Mouse (Mus musculus) lung, postnatal 14 days (tissue): ENCODE measurements around the gene Ucma.
"Not testable (repeated sequence)": the region's sequence is repeated elsewhere in the genome, so short reads cannot be mapped to it uniquely, and the experiment has no call there.

Experiments used
- DNase-seq: peaks from one replicate; pipeline ENCODE4 v3.0.0; 2021

Ucma gene

DNA sequence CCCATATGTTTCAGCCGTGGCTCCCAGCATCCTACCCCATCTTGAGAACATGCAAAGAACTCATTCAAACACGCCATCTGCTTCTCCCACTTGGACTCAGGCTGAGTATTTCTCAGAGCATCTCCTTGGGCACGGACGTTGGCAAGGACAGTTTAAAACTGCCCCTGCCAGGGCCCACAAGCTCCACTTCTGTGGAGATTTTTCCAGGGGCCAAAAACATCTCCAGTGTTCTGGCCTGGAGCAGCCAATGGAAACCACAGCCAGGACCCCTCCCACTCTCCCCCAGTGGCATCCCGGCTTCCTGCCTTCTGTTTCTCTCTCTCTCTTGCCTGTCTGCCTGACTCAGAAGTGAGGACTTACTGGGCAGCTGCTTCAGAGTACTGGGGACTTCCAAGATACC, at the start of gene Ucma:
Gene Ucma (plus strand): TSS at position 316 of the 400 bp plus-strand sequence.
- no peak for DNase-seq

DNA sequence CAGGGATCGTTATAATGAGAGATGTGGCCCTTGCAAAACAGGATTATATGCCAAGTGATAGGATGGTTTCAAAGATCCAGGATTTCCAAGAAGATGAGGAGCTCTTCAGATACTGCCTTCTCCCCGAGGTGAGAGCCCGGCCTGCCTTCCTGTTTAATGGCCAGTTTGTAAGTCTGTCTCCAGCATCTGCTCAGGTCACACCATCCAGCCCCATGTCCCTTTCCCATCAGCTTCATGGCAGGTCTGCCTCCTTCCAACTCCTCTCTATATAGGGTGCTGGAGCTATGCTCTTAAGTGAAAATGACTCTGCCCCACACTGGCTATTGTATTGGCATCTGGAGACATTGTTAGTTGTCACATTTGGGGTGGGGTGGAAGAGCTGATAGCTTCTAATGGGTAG, 48.5 kb upstream of the Ucma start:
- no peak for DNase-seq

DNA sequence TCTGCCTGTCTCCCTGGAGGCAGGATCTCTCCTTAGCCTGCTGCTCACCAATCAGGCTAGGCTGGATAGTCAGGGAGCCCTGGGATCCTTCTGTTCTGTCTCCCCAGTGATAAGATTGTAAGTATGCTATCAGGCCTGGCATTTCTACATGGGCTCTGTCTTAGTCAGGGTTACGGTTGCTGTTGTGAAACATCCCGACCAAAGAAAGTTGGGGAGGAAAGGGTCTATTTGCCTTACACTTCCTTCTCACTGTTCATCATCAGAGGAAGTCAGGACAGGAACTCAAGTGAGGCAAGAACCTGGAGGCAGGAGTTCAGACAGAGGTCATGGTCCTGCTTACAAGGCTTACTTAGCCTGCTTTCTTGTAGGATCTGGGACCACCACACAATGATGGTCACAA, 46.7 kb upstream of the Ucma start:
- DNase-seq = no peak

DNA sequence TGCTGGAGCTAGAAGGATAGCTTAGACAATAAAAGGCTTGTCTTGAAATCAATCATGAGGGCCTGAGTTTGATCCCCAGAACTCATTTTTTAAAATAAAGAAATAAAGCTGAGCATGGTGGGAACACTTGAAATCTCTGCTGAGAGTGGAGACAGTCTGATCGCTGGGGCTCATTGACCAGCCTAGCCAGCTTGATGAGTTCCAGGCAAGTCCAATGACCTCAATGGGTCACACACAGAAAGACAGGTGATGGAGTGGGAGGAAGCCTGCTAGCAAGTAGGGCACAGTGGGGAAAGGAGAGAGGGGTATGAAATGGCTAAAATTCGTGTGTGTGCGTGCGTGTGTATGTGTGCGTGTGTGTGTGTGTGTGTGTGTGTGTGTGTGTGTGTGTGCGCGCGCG, 41.4 kb upstream of the Ucma start:
- DNase-seq = no peak

DNA sequence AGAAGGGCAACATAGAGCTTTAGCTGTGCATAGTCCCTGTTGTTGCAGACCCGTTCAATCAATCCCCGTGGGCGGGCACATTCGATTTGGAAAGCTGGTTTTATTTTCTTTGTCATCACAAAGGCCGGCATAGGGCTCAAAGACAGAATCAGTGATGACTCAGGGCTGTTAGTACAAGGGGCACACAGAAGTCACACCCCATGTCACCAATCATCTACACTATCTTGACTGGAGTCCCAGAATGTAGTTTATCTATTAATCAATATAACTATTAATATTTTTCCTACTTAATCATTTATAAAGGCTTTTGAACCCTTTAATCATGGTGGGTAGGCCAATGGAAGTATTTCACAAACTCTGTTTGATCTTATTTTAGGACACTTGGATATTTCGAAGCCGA, 38.0 kb upstream of the Ucma start:
- no peak for DNase-seq

DNA sequence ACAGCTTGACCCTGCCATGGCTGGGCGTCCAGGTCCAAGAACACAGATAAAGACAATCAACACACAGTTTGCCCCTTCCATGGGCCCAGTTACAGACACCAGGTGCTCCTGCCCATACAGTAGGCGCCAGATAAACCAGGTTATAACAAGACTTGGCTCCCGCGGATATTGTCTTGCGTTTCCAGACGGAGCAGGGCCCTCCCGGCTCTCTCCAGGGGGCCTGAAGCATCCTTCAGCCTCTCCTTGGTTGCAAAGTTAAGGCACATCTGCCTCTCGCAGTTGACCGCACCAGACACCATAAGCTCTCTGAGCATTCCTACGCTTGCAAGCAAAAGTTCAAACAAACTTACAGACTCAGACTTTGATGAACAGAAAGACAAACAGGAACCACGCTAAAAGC, 35.1 kb upstream of the Ucma start:
- DNase-seq = no peak

DNA sequence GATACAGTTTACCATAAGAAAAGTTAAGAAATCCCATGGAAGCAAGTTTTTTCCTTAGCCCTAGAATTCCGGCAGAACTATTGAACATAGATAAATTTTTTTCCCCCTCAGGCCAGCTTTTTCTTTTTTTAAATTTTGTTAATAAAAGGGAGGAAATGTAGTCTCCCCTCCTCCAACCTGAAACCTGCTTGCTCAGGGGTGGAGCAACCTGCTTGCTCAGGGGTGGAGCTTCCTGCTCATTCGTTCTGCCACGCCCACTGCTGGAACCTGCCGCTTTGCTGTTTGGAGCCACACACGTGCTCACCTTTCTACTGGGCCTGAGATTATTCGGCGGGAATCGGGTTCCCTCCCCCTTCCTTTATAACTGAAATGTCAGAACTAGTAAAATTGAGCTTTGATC, 26.2 kb upstream of the Ucma start:
- not testable (repeated sequence) for DNase-seq

DNA sequence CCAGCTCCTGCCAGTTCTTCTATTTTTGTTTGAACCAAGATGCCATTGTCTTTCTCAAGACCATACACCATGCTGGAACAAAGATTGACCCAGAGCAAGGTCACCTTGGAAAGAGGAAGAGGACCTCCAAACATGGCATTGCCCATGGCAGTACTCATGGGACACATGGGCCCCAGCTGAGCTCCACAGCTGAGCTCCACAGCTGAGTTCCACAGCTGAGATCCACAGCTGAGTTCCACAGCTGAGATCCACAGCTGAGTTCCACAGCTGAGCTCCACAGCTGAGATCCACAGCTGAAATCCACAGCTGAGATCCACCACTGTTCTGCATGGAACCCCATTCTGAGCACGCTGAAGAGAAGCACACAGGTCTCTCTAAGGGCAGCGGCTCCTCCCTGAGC, 24.9 kb upstream of the Ucma start:
- no peak for DNase-seq

DNA sequence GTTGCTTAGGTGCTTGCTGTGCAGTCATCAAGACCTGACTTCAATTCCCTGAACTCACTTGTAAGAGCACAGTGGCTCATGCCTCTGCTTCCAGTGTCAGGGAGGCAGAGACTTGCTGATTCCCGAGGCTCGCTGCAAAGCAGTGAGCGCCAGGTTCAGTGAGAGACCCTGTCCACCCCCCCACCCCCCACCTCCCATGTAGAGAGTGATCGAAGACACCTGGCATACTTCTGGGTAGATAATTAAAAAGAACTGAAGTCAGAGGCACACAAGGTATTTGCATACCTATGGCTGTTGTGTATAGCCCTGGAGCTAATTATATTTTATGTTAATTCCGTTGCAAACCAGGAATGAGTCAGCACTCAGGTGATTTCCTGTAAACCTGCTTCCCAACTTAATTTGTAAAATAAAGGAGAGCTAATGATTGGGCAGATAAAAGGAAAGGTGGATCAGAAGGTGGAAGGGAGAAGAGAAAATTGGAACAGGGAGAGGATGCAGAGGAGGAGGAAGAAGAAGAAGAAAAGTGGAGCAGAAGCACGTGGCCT, 21.6 kb upstream of the Ucma start:
- no peak for DNase-seq

DNA sequence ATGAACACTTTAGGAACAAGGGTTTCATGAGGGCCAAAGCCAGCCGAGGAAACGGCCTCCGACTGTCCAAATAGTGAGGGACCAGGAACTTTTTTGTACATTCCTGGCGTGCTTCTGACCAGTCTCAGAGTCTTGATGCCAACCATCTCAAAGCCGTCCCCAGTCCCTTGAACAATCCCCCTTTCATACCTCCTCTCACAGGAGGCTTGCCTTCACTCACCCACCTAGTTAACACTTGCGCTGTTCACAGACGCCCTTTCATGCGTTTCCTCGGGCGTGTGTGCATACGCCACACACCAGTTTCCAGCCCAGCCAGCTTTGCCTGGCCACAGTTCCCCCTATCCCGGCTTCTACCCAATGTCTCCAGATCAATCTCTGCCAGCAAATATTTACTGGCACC, 17.9 kb upstream of the Ucma start:
- no peak for DNase-seq

DNA sequence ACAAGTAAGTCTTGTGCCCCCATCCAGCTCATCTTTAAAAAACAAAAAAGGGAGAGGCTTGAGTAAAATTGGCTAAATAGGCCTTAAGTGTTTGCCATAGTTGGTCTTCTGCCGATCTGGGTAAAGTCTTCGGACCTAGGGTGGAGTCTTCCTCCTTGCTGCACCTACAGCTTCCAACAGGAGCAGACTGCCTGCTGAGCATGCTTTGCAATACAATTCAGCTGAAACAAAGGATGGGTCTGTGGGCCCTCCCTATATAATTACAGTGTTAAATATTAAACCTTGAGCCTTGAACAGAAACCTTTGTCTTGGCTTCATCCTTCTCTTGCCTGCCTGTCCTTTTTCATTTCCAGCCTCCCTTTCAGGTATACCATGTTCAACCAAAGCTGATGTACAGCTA, 8.1 kb upstream of the Ucma start:
- DNase-seq = no peak

DNA sequence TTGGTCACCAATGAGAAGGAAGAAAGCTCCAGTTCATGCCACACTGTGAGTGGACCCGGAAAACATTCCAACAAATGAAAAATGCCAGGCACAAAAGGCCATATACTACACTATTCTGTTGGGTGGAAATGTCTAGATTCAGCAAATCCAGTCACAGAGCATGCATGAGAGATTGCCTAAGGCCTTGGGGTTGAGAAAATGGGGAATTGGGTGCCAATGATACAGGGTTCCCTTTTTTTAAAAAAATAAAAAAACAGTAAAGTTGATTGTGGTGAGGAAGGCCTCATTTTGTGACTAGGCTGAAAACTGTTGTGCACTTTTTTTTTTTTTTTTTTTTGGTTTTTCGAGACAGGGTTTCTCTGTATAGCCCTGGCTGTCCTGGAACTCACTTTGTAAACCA, 6.8 kb upstream of the Ucma start:
- no peak for DNase-seq

DNA sequence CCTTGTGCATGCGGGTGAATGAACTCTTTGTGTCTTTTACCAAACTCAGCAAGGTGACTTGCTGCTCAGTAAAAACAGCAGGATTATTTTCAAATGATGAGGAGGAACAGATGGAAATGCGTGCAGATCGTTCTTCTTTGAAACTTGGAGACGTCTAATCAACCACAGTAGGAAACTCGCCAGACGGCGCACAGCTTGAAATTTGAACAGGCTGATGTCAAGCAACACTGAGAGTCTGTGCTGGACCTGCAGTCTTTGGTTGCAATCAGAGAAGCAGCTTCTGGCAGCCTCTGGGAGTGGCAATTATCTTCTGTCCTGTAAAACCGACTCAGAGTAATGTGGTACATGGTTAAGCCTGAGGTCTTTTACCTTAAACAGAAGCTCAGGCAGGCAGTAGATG, 2.2 kb downstream of the Ucma start:
- no peak for DNase-seq

DNA sequence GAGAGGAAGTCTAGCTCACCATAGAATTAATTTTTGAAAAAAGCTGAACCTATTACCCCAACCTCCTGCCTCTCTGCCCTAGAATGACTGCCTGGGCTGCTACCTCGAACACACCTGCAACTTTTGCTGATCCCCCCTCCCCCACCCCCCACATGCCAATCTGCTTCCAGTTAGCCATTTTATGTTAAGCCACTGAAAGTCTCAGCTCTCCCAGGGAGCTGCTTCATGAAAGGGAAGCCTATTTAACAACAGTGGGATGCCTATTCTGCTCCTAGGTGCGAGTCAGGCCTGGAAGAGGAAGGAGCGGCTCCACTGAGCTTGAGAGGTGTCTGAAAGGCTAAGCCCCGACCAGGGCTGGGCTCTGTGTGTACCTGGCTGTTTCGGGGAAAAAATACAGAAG, 8.1 kb downstream of the Ucma start:
- DNase-seq = no peak

DNA sequence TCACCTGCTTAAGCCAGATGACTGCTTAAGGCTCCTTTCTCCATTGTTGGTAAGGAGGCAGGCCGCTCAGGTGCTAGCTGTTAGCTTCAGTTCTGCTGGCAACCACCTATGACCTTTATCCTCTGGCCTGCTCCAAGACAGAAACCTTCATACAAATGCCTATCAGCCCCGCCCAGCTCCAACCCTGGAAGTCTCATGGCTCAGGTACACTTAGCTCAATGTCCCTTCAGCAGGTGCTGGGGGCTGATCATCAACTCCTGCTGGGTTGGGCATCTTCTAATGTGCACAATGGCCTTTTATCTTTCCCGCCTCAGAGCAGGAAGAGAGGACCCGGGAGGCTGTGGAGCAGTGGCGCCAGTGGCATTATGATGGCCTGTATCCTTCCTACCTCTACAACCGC, 9.1 kb downstream of the Ucma start:
- no peak for DNase-seq

DNA sequence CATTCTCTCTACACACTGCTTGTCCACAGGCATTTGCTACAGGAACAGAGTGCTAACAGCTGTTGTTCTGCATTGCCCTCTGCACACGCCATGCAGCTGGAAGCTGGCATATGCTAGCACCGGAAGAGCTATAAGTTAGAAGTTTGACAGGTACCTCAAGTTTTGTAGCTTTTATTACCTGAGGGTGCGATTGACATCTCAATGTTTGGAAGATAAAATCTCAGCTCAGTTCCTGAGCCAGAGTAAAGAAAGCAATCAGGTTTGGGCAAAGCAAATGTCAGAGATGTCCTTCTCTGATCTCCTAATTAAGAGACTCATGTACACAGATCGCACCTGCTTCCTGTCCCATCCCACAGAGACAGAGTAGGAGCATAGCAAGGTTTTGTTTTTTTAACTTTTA, 10.9 kb downstream of the Ucma start:
- no peak for DNase-seq

DNA sequence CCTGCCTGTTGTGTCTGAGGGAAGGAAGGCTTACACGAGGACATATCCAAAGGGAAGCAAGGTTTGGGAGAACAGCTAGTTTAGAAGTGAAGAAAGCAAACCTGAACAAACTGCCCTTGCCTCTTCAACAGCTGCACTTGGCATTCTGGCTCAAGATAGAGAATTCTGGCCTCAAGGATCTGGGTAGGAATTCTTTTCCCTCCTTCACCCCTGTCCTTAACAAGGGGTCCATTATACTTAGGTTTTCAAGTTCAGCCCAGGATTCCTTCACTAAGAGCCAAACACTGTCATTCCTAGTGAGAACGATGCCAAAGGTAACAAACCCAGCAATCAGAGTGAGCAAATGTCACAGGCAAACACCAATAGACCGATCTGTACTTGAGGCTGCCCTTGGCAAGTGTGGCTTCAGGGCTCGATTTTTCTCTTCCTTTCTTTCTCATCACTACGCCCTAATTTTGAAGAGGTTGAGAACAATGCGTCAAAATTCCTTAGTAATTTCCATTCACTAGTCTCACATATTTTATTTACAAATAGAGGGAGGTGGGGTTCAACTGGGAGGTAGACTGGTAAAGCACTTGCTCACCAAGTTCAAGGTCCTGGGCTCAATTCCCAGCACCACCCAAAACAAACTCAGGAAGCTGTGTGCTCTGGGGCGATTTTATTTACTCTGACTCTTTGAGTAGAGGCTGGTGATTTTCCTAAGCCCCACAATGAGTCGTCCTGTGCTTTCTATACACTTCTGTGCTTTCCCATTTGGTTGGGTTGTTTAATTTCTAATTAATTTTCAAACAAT, 11.7 kb downstream of the Ucma start:
- no peak for DNase-seq

DNA sequence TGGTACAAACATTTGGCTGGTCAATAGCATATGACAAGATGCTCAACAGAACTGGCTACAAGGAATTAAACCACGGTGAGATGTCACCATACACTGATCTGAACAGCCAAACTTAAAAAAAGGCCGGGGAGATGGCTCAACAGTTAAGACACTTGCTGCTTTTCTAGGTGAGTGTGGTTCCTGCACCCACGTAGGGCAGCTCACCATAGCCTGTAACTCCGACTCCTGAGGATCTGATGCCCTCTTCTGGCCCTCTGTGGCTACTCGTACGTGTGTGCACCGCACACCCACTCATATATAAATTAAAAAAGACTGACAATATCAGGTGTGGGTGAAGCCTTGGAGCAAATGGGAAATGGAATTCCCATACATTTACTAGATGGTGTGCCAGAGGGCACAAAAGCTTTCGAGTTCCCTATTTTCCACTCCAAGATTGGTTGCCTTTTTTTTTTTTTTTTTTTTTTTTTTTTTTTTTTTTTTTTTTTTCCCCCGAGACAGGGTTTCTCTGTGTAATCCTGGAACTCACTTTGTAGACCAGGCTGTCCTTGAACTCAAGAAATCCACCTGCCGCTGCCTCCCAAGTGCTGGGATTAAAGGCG, 13.0 kb downstream of the Ucma start:
- DNase-seq = peak; percentile 9

DNA sequence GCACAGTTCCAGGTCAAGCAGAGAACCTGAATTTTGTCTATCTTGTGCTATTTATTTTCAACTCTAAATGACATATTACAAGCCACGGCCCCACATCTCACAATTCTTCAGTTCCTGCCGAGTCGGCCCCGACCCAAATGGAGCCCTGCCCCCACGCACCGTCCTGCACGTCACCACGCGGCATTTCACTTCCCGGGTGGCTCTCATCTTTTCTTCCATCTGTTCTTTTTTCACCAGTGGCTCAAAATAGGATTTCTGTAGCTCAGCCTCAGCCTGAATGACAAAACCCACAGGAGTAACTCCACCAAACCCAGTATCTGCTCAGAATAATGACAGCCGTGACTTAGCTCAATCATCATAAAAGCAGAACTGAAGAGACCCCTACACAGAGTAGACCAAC, 17.7 kb downstream of the Ucma start:
- no peak for DNase-seq

DNA sequence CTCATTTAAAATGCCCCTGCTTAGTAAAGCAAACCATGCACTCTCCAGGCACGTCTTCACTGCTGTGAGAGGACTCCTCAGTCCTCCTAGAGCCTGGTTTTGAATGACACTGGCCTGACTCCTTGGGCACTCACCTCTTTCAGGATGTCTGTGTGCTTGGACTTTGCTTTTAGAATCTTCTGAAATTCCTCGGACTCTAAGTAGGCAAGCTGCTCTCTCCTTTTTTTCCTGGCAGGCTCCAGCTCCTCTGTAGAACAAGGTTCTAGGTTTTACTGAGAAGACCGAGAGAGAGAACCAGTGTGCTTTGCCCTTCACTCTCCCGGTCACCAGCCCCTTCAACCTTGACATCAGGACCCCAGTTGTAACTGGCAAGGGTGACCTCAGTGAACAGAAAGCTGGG, 18.5 kb downstream of the Ucma start:
- DNase-seq = no peak

DNA sequence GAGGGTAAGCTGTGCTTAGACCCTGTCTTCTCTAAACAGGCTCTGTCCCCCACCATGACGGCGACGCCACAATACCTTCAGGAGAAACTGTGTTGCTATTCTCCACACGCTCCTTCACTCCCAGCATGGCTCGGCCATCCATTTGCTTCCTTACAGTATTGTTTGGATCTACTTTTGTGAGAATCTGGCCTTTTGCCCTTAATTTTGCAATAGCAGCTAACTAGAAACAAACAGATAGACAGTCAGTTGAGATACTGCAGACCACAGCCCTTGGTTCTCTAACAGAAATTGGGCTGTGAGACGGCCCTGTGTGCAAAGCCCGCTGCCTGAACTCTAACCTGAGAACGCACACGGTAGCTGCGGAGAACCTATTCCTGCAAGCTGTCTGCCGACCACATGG, 19.7 kb downstream of the Ucma start:
- no peak for DNase-seq

DNA sequence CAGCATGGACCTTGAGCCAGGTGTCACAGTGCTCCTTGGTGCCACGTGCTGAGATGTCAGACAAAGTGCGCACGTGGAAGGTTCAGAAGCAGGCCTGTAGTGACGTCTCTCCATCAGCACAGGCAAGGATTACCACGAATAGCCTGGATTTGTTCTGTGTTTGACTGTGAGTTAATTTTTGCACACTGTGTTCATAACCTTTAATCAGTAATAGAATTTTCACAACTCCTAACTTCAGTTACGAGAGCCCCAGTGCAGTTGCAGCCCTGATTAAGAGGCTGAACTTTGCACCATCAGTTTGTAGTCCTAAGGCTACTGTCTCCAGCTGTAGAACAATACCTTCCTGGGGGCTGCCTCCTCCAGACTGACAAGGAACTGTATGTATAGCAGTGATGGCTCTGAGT, 20.5 kb downstream of the Ucma start:
- DNase-seq = no peak

DNA sequence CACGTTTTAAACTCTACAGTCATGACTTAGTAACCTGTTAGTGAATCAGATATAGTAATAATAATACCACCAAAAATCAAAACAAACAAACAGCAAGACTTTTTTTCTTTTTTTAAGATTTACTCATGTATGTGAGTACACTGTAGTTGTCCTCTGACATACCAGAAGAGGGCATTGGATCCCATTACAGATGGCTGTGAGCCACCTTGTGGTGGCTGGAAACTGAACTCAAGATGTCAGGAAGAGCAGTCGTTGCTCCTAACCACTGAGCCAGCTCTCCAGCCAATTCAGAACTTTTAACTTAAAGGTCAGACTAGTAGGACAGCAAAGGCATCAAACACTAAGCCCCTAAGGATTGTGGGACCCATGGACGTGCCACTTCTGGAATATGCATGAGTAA, 23.0 kb downstream of the Ucma start:
- no peak for DNase-seq

DNA sequence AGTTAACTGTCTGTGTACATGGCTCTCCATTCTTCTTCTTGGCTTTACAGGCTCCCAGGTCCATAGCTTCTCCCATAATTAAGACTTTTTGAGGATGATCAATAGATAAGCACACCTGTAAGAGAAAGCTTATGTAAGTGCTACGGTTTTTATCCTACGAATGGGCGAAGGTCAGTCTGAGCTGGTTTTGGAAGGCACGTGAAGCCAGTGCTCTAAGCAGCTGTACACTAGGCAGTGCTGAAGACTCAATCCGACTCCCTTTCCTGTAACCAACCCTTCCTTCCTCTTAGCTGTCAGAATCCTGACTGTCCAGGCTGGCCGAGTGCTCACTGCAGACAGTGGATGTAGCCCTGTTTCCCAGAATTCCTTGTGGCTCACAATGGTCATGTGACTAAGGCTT, 25.3 kb downstream of the Ucma start:
- no peak for DNase-seq

DNA sequence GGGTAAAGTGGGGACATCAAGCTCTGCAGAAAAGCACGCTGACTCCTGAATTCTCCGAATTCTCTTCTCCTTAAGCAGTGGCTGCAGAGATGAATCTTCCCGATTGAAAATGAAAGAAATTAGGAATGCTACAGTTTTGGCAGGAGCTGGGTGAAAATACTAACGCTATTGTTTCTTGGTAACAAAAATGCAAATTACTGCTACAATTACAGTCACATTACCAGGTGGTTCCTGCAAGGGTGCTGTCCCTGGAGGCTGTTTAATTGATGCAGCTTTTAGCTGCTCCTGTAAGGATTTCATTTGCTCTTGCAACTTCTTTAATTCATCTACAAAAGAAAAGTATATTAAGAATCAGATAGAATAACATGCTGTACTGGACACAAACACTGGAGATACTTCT, 31.2 kb downstream of the Ucma start:
- no peak for DNase-seq
